Mouse (Mus musculus) lung, adult 2 months (tissue): Measurements from ENCODE around the gene Lekr1. TPM values are rescaled to one million over a fixed set of nuclear protein-coding genes. Genes with fewer than 3 reads are reported as not detected.

ENCODE experiments used
- DNase-seq: peaks from one replicate; pipeline ENCODE4 v3.0.0; 2022
- H3K4me1 ChIP-seq: fragments of 200-500 bp; 2 replicates; pipeline ENCODE4 v1.6.1; 2011; ENCODE audit warnings: low read length; ENCODE audit not compliant: control insufficient read depth, insufficient read depth
- H3K4me3 ChIP-seq: fragments of 200-500 bp; replicated peaks from 2 replicates; pipeline ENCODE3; 2011; ENCODE audit warnings: low read depth, mild to moderate bottlenecking, control low read depth, low read length; ENCODE audit errors: extremely low read depth
- CTCF ChIP-seq: fragments of 200-500 bp; IDR thresholded peaks from 2 replicates; pipeline ENCODE4 v1.5.1; 2011; ENCODE audit warnings: mild to moderate bottlenecking, low read length, control low read depth; ENCODE audit not compliant: insufficient read depth
- POLR2A ChIP-seq: fragments of 200-500 bp; IDR thresholded peaks from 2 replicates; pipeline ENCODE4 v1.6.1; 2011; ENCODE audit warnings: low read depth, mild to moderate bottlenecking, control low read depth, low read length, borderline replicate concordance; ENCODE audit errors: extremely low read depth
- WGBS: fragments of 180-500 bp; shearing (Covaris S2); methylation state at CpG from one replicate; pipeline ENCODE4 v1.1.7; 2018; 5-methylcytosine and 5-hydroxymethylcytosine counted together
- polyA plus RNA-seq: library from polyadenylated mRNA; depleted of rRNA; stranded (reverse); fragments of >200 nt; gene quantifications from 2 replicates; pipeline ENCODE4 v1.2.3, GENCODE M21; 2012

Gene Lekr1
- polyA plus RNA-seq, 1 experiment = 1.3 TPM

DNA sequence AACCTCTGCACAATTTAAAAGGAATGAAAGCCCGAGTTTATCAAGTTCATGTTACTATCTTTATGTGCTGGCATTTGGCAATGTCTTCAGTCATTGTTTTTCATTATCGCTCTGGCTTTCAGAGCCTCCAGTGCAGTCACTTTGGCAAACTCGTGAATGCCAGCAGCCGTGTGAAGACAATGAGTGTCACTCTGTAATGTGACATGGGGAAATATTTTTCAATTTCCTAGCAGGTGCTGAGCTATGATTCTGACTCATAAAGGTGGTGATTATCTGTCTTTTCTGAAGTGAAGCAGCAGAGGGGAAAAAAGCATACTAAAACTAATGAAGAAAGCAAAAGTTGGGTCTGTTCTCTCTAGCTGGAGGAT, 177.1 kb downstream of the Lekr1 start:
- H3K4me3 ChIP-seq = no peak overlapping the region
- no peak for DNase-seq
- H3K4me1 ChIP-seq = peaks cover 12% of the 10 kb centered on the region
- TF ChIP-seq POLR2A (no peak), CTCF (no peak)
- WGBS = 38% methylated on average over 4 of the region's 4 CpGs

DNA sequence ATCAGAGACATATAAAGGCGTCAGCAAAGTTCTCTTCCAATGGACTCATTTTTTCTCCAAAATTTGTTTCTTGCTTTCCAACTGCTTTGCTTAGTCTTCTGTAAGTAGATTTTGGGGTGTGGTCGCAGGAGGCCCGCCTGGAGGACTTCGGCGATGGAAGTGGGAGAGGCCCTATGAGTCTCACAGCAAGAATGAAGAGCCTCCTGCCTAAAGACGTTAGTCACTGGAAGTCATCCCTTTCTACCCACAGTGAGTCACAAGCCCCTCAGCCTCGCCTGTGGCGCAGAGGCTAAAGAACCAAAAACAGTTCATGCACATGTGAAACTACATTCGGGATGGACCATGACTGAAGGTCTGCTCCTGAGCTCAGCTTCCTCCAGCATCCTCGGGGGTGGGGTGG, 178.3 kb downstream of the Lekr1 start:
- WGBS = 77% methylated on average over 10 of the region's 10 CpGs
- peaks cover 12% of the 10 kb centered on the region for H3K4me1 ChIP-seq
- no peak overlapping the region for H3K4me3 ChIP-seq
- TF ChIP-seq CTCF (no peak), POLR2A (no peak)
- no peak for DNase-seq

DNA sequence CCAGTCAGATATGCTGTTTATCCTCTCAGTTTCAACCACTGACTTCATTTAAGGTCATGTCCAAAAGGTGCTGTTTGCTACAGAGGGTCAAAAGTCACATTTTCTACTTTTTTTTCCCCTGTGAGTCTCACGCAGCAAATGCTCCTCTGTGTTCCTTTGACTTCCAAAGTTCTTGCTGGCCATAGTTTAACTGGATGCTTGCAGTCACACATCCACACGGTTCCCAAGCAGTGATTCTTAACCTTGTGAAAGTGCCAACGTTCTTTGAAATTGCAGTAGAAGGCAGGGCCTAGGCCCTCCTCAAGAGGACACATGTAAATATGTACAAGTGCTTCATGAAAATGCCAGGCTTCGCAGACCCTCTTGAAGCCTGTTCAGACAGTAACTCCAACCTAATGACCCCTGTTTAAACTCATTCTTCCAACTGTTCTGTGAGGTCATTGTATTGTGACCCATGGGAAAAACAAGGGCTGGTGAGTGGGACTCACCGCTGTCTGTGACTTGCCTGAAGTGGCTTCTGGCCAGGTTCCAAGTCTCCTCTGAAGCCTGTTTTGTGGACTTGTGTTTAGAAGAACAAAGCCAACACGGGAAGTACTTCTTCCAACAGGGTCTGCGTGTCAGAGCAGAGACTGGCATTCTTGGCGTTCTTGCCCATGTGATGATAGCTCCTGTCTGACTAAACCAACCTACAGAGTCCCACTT, 179.0 kb downstream of the Lekr1 start:
- TF ChIP-seq POLR2A = no peak
- TF ChIP-seq CTCF = no peak
- Histone ChIP-seq H3K4me3 (no peak overlapping the region), H3K4me1 (peaks cover 12% of the 10 kb centered on the region)
- peak; percentile 55 for DNase-seq
- 27% methylated on average over 8 of the region's 8 CpGs for WGBS

GRCm38 (mm10) chr3:65847158-65847787, 181.2 kb downstream of the Lekr1 start:
- Histone ChIP-seq H3K4me3 (no peak overlapping the region), H3K4me1 (peaks cover 12% of the 10 kb centered on the region)
- TF ChIP-seq POLR2A = no peak
- TF ChIP-seq CTCF = no peak
- WGBS = 86% methylated on average over 4 of the region's 4 CpGs
- DNase-seq = no peak

GRCm38 (mm10) chr3:65853746-65854145, 187.7 kb downstream of the Lekr1 start:
- DNase-seq = no peak
- TF ChIP-seq CTCF (no peak), POLR2A (no peak)
- Histone ChIP-seq H3K4me1 (peaks cover 4% of the 10 kb centered on the region), H3K4me3 (no peak overlapping the region)
- 93% methylated on average over 5 of the region's 5 CpGs for WGBS

DNA sequence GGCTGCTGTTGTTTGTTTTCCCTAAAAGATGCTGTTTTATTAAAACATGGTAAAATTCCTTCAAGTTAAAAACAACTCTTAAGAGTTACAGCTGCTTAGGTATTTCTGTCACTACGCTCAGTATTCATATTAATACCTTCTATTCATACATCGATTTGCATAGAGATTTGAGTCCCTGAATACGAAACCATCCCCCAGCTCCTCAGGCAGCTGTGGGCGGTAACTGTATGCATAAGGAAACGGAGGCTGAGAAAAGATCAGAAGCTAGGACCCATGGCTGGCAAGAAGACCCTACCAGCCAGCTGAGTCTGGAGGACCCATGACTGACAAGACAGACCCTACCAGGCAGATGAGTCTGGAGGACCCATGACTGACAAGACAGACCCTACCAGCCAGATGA, 189.5 kb downstream of the Lekr1 start:
- no peak for DNase-seq
- Histone ChIP-seq H3K4me1 (peaks cover 9% of the 10 kb centered on the region), H3K4me3 (no peak overlapping the region)
- TF ChIP-seq POLR2A (no peak), CTCF (no peak)
- WGBS = 97% methylated on average over 5 of the region's 5 CpGs

DNA sequence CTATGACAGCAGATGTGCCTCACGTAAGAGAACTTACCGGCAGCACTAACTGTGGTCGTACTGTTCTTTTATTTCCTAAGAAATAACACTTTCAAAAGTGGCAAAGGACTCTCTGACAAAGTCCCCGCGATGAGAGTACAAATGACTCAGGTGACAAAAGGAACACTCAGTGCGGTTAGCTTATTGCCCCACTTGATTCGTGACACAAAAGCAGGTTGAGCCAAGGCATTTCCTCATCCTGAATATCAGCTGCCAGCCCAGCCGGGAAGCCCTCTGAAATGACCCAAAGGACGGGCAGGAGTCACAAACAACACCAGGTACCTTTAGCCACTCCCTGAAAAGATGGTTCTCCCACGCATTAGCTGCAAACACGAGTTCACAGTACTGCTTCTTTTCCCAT, 192.1 kb downstream of the Lekr1 start:
- TF ChIP-seq CTCF (no peak), POLR2A (no peak)
- no peak for DNase-seq
- peaks cover 9% of the 10 kb centered on the region for H3K4me1 ChIP-seq
- H3K4me3 ChIP-seq = no peak overlapping the region
- 40% methylated on average over 11 of the region's 11 CpGs for WGBS

DNA sequence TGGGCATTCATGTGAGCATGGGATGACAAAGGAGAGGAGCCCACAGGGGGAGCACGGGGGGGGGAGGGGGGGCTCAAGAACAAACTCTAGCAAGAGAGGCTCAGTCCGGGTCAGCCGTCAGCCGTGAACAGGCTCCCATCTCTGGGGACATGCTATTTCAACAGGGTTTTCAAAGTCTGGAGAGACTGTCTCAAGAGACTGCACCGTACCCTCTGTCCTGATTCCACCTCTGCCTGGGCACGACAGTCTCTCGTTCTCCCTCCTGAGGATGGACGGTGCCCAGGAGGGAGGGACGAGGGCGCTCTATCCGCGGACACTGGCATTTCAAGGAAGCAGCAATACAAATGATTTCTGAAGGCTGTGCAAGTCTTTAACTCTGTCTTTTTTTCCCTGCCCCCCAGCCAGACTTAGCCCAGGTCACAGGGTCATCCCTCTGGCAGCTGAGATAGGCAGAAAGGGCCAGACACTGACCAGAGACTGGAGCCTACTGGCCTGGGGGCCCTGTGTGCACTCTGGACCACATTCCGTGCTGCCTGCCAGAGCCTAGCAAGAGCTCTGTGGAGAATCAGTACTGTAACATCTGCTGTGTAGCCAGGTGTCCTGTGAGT, 192.8 kb downstream of the Lekr1 start:
- 29% methylated on average over 13 of the region's 13 CpGs for WGBS

GRCm38 (mm10) chr3:65859750-65860149, 193.7 kb downstream of the Lekr1 start:
- DNase-seq = no peak
- peaks cover 9% of the 10 kb centered on the region for H3K4me1 ChIP-seq
- 90% methylated on average over 6 of the region's 6 CpGs for WGBS
- no peak overlapping the region for H3K4me3 ChIP-seq
- TF ChIP-seq POLR2A (no peak), CTCF (no peak)

More for the DNA sequence above, 192.8 kb downstream of the Lekr1 start:
- no peak for TF ChIP-seq CTCF
- no peak for DNase-seq
- Histone ChIP-seq H3K4me3 (no peak overlapping the region), H3K4me1 (peaks cover 9% of the 10 kb centered on the region)

GRCm38 (mm10) chr3:65860903-65861302, 194.9 kb downstream of the Lekr1 start:
- no peak for DNase-seq
- 57% methylated on average over 4 of the region's 4 CpGs for WGBS
- Histone ChIP-seq H3K4me1 (peaks cover 9% of the 10 kb centered on the region), H3K4me3 (no peak overlapping the region)
- TF ChIP-seq CTCF (no peak), POLR2A (no peak)
